Mouse (Mus musculus) liver, embryonic 16.5 days (tissue): Measurements from ENCODE around the gene Wrap53. TPM values are rescaled to one million over a fixed set of nuclear protein-coding genes. Genes with fewer than 3 reads are reported as not detected.

Experiments used
- ATAC-seq: fragments of 200-750 bp; cut with Nextera tagmentation; 2 replicates; pipeline ENCODE4 v1.8.0; 2017; ENCODE audit warnings: low read depth, mild to moderate bottlenecking, moderate number of reproducible peaks, moderate library complexity
- H3K27ac ChIP-seq: fragments of 300-500 bp; sonication (generic); 2 replicates; pipeline ENCODE4 v1.5.1; 2014; ENCODE audit warnings: mild to moderate bottlenecking, low read length
- H3K27me3 ChIP-seq: fragments of 300-500 bp; sonication (generic); 2 replicates; pipeline ENCODE4 v1.6.1; 2014; ENCODE audit warnings: low read depth, low read length, mixed read lengths; ENCODE audit not compliant: control insufficient read depth, insufficient read depth
- H3K36me3 ChIP-seq: fragments of 300-500 bp; sonication (generic); 2 replicates; pipeline ENCODE4 v1.6.1; 2014; ENCODE audit warnings: mild to moderate bottlenecking; ENCODE audit not compliant: control insufficient read depth, insufficient read depth
- H3K4me1 ChIP-seq: fragments of 300-500 bp; sonication (generic); 2 replicates; pipeline ENCODE4 v1.6.1; 2014; ENCODE audit warnings: low read depth, low read length, mixed read lengths; ENCODE audit not compliant: control insufficient read depth
- H3K4me2 ChIP-seq: fragments of 300-500 bp; sonication (generic); 2 replicates; pipeline ENCODE4 v1.6.1; 2014; ENCODE audit warnings: low read depth, low read length, mixed read lengths
- H3K4me3 ChIP-seq: fragments of 300-500 bp; sonication (generic); 2 replicates; pipeline ENCODE4 v1.5.1; 2014; ENCODE audit warnings: low read depth, mild to moderate bottlenecking, low read length
- H3K9ac ChIP-seq: fragments of 300-500 bp; sonication (generic); 2 replicates; pipeline ENCODE4 v1.6.1; 2014; ENCODE audit warnings: low read depth, low read length
- H3K9me3 ChIP-seq: fragments of 300-500 bp; sonication (generic); replicated peaks from 2 replicates; pipeline ENCODE4 v1.6.1; 2016; ENCODE audit warnings: low read length; ENCODE audit not compliant: control insufficient read depth
- WGBS: fragments of 180-500 bp; shearing (Covaris S2); extraction: QIAGEN DNeasy Blood & Tissue Kit; methylation state at CpG from one replicate; pipeline ENCODE4 v1.1.7; 2014; ENCODE audit not compliant: insufficient replicate concordance; 5-methylcytosine and 5-hydroxymethylcytosine counted together
- polyA plus RNA-seq: library from polyadenylated mRNA; unstranded; fragments of >200 nt; fragmentation: Nextera tagmentation; extraction: Ambion mirVana; gene quantifications from 2 replicates; pipeline ENCODE4 v1.2.1, GENCODE M21; 2015

Wrap53 gene
- polyA plus RNA-seq, 1 experiment from 2014 or later: 15.5 TPM

GRCm38 (mm10) chr11:69591899-69592637, 12.0 kb upstream of the Wrap53 start:
- Histone ChIP-seq H3K9ac (peak overlapping the region; percentile 15; the same call in 1 of the 2 replicates), H3K36me3 (peaks cover 36% of the 10 kb centered on the region), H3K4me2 (no peak overlapping the region), H3K4me3 (no peak overlapping the region), H3K27me3 (no peaks in the 10 kb centered on the region), H3K4me1 (peaks cover 43% of the 10 kb centered on the region), H3K27ac (peak overlapping the region; percentile 55), H3K9me3 (no peaks in the 10 kb centered on the region)
- no peak for ATAC-seq
- 73% methylated on average over 7 of the region's 7 CpGs for WGBS

- peaks cover 36% of the 10 kb centered on the region for H3K36me3 ChIP-seq
- H3K27ac ChIP-seq: peak overlapping the region; percentile 81
- H3K4me3 ChIP-seq: no peak overlapping the region
- WGBS: 76% methylated on average over 3 of the region's 3 CpGs
- no peaks in the 10 kb centered on the region for H3K27me3 ChIP-seq
- H3K9ac ChIP-seq: no peak overlapping the region
- H3K4me1 ChIP-seq: peaks cover 49% of the 10 kb centered on the region
- no peaks in the 10 kb centered on the region for H3K9me3 ChIP-seq
- H3K4me2 ChIP-seq: no peak overlapping the region
- no peak for ATAC-seq
Measured at GRCm38 (mm10) chr11:69591424-69591823, 11.4 kb upstream of the Wrap53 start.

- Histone ChIP-seq H3K9ac (peak overlapping the region; percentile 47), H3K4me3 (0 out of 2 replicates have a peak overlapping the region, but pooled peaks have one; percentile 18), H3K36me3 (peaks cover 36% of the 10 kb centered on the region), H3K4me1 (peaks cover 57% of the 10 kb centered on the region), H3K9me3 (no peaks in the 10 kb centered on the region), H3K27ac (peak overlapping the region; percentile 81), H3K27me3 (no peaks in the 10 kb centered on the region), H3K4me2 (peak overlapping the region; percentile 45)
- ATAC-seq: peak; percentile 49
- 68% methylated on average over 8 of the region's 8 CpGs for WGBS
Measured at GRCm38 (mm10) chr11:69590622-69591021, 10.6 kb upstream of the Wrap53 start.

- peak; percentile 75 for ATAC-seq
- H3K27me3 ChIP-seq: no peaks in the 10 kb centered on the region
- peaks cover 34% of the 10 kb centered on the region for H3K36me3 ChIP-seq
- H3K9ac ChIP-seq: peak overlapping the region; percentile 47
- WGBS: 36% methylated on average over 22 of the region's 22 CpGs
- H3K4me1 ChIP-seq: peaks cover 70% of the 10 kb centered on the region
- peak overlapping the region; percentile 81 for H3K27ac ChIP-seq
- H3K9me3 ChIP-seq: no peaks in the 10 kb centered on the region
- peak overlapping the region; percentile 54 for H3K4me2 ChIP-seq
- peak overlapping the region; percentile 18; the same call in 1 of the 2 replicates for H3K4me3 ChIP-seq
Measured at GRCm38 (mm10) chr11:69589207-69589834, 9.3 kb upstream of the Wrap53 start.

- Histone ChIP-seq H3K9me3 (no peaks in the 10 kb centered on the region), H3K4me1 (peaks cover 71% of the 10 kb centered on the region), H3K27ac (peak overlapping the region; percentile 91), H3K4me3 (peak overlapping the region; percentile 23), H3K4me2 (peak overlapping the region; percentile 61), H3K27me3 (no peaks in the 10 kb centered on the region), H3K9ac (peak overlapping the region; percentile 51), H3K36me3 (peaks cover 29% of the 10 kb centered on the region)
- 21% methylated on average over 7 of the region's 7 CpGs for WGBS
- peak; percentile 75 for ATAC-seq
Measured at GRCm38 (mm10) chr11:69585718-69586325, 5.8 kb upstream of the Wrap53 start.

- H3K9ac ChIP-seq: no peak overlapping the region
- H3K9me3 ChIP-seq: no peaks in the 10 kb centered on the region
- 79% methylated on average over 13 of the region's 13 CpGs for WGBS
- peak overlapping the region; percentile 61 for H3K4me2 ChIP-seq
- no peaks in the 10 kb centered on the region for H3K27me3 ChIP-seq
- ATAC-seq: no peak
- peaks cover 22% of the 10 kb centered on the region for H3K36me3 ChIP-seq
- H3K4me3 ChIP-seq: no peak overlapping the region
- peaks cover 62% of the 10 kb centered on the region for H3K4me1 ChIP-seq
- H3K27ac ChIP-seq: peak overlapping the region; percentile 91
Measured at GRCm38 (mm10) chr11:69584937-69585336, 4.9 kb upstream of the Wrap53 start.

GRCm38 (mm10) chr11:69584008-69584407, 4.0 kb upstream of the Wrap53 start:
- Histone ChIP-seq H3K4me3 (no peak overlapping the region), H3K27ac (peak overlapping the region; percentile 54; the same call in 1 of the 2 replicates), H3K27me3 (no peaks in the 10 kb centered on the region), H3K9me3 (no peaks in the 10 kb centered on the region), H3K36me3 (peaks cover 14% of the 10 kb centered on the region), H3K4me2 (no peak overlapping the region), H3K4me1 (peaks cover 53% of the 10 kb centered on the region), H3K9ac (no peak overlapping the region)
- ATAC-seq: no peak
- WGBS: 66% methylated on average over 7 of the region's 7 CpGs

GRCm38 (mm10) chr11:69582230-69582805, 2.3 kb upstream of the Wrap53 start:
- Histone ChIP-seq H3K27ac (peak overlapping the region; percentile 97), H3K4me1 (peaks cover 58% of the 10 kb centered on the region), H3K4me3 (peak overlapping the region; percentile 88), H3K9me3 (no peaks in the 10 kb centered on the region), H3K36me3 (no peaks in the 10 kb centered on the region; the same call in 1 of the 2 replicates), H3K27me3 (no peaks in the 10 kb centered on the region), H3K9ac (peak overlapping the region; percentile 82), H3K4me2 (peak overlapping the region; percentile 92)
- no peak for ATAC-seq
- 45% methylated on average over 9 of the region's 9 CpGs for WGBS
